Mouse (Mus musculus) hindbrain, embryonic 16.5 days (tissue): Measurements from ENCODE around the gene Slc6a19. TPM values are rescaled to one million over a fixed set of nuclear protein-coding genes. Genes with fewer than 3 reads are reported as not detected.
A peak's percentile ranks its signal among the peaks of the same experiment; 100 is the strongest.

Experiments
- ATAC-seq: fragments of 200-750 bp; cut with Nextera tagmentation; 2 replicates; pipeline ENCODE4 v1.8.0; 2017; ENCODE audit warnings: moderate TSS enrichment, moderate library complexity
- H3K27ac ChIP-seq: fragments of 300-500 bp; sonication (generic); 2 replicates; pipeline ENCODE4 v1.5.1; 2014; ENCODE audit warnings: low read depth, mild to moderate bottlenecking, control low read depth, low read length, moderate library complexity
- H3K27me3 ChIP-seq: fragments of 300-500 bp; sonication (generic); replicated peaks from 2 replicates; pipeline ENCODE4 v1.6.1; 2014; ENCODE audit warnings: low read length; ENCODE audit not compliant: control insufficient read depth, insufficient read depth
- H3K36me3 ChIP-seq: fragments of 300-500 bp; sonication (generic); 2 replicates; pipeline ENCODE4 v1.6.1; 2014; ENCODE audit warnings: mild to moderate bottlenecking, low read length, moderate library complexity, mixed read lengths; ENCODE audit not compliant: control insufficient read depth, insufficient read depth
- H3K4me1 ChIP-seq: fragments of 300-500 bp; sonication (generic); 2 replicates; pipeline ENCODE4 v1.6.1; 2014; ENCODE audit warnings: low read depth, low read length; ENCODE audit not compliant: control insufficient read depth, insufficient read depth
- H3K4me2 ChIP-seq: fragments of 300-500 bp; sonication (generic); 2 replicates; pipeline ENCODE4 v1.6.1; 2014; ENCODE audit warnings: mild to moderate bottlenecking, low read length, control low read depth, moderate library complexity
- H3K4me3 ChIP-seq: fragments of 300-500 bp; sonication (generic); 2 replicates; pipeline ENCODE4 v1.5.1; 2014; ENCODE audit warnings: mild to moderate bottlenecking, low read length, control low read depth, moderate library complexity
- H3K9ac ChIP-seq: fragments of 300-500 bp; sonication (generic); 2 replicates; pipeline ENCODE4 v1.6.1; 2014; ENCODE audit warnings: low read depth, mild to moderate bottlenecking, control low read depth, low read length, moderate library complexity
- H3K9me3 ChIP-seq: fragments of 300-500 bp; sonication (generic); 2 replicates; pipeline ENCODE4 v1.6.1; 2014; ENCODE audit warnings: mild to moderate bottlenecking, low read length, moderate library complexity; ENCODE audit not compliant: control insufficient read depth
- WGBS: fragments of 180-500 bp; shearing (Covaris S2); extraction: QIAGEN DNeasy Blood & Tissue Kit; methylation state at CpG from one replicate; pipeline ENCODE4 v1.1.7; 2014; 5-methylcytosine and 5-hydroxymethylcytosine counted together
- polyA plus RNA-seq: library from polyadenylated mRNA; unstranded; fragments of >200 nt; fragmentation: Nextera tagmentation; extraction: Ambion mirVana; gene quantifications from 2 replicates; pipeline ENCODE4 v1.2.1, GENCODE M21; 2015

The Slc6a19 gene
- polyA plus RNA-seq, 1 experiment from 2014 or later: 0.50 TPM

DNA sequence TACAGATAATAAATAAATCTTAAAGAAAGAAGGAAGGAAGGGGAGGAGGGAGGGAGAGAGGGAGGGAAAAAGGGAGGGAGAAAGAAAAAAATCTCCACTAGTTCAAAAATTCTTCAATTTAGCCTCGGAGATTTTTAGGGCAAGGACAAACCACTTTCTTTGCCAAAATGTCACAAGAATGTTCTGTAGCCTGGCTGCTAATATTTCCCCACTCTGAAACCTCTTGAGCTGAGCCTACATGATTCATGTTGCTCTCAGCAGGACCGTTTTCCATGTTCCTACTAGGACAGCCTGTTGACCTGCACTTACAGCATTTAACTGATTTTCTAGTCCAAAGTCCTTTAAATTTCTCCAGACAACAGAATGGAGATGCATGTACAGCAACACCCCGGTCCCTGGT is 49.7 kb downstream of the Slc6a19 start:
- Histone ChIP-seq H3K4me1 (no peaks in the 10 kb centered on the region), H3K27me3 (no peaks in the 10 kb centered on the region)
- no peak for ATAC-seq

DNA sequence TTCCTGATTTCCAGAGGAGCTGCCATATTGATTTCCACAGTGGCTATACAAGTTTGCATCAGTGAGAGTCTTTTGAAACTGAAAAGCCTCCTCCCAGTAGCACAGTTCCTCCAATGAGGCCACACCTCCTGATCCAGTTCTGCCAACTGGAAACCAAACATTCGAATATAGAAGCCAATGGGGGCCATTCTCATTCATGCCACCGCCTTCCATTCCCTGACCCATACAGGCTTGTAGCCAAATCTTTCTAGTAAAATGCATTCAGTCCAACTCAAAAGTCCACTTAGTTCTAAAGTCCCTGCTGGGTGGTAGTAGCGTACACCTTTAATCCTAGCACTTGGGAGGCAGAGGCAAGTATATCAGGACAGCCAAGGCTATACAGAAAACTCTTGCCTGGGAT is 51.4 kb downstream of the Slc6a19 start:
- Histone ChIP-seq H3K9ac (no peak overlapping the region), H3K27me3 (no peaks in the 10 kb centered on the region), H3K4me1 (no peaks in the 10 kb centered on the region), H3K4me3 (no peak overlapping the region), H3K4me2 (no peak overlapping the region), H3K27ac (no peak overlapping the region), H3K9me3 (peaks cover 3% of the 10 kb centered on the region; the same call in 1 of the 2 replicates), H3K36me3 (peaks cover 10% of the 10 kb centered on the region)
- WGBS: 75% methylated on average over 3 of the region's 3 CpGs
- no peak for ATAC-seq

More for the DNA sequence above, 49.7 kb downstream of the Slc6a19 start:
- no peak overlapping the region for H3K9ac ChIP-seq
- no peak overlapping the region for H3K27ac ChIP-seq
- WGBS: 82% methylated on average over 3 of the region's 3 CpGs
- no peak overlapping the region for H3K4me3 ChIP-seq
- no peak overlapping the region for H3K4me2 ChIP-seq
- peaks cover 3% of the 10 kb centered on the region; the same call in 1 of the 2 replicates for H3K9me3 ChIP-seq
- peaks cover 4% of the 10 kb centered on the region; the same call in 1 of the 2 replicates for H3K36me3 ChIP-seq

DNA sequence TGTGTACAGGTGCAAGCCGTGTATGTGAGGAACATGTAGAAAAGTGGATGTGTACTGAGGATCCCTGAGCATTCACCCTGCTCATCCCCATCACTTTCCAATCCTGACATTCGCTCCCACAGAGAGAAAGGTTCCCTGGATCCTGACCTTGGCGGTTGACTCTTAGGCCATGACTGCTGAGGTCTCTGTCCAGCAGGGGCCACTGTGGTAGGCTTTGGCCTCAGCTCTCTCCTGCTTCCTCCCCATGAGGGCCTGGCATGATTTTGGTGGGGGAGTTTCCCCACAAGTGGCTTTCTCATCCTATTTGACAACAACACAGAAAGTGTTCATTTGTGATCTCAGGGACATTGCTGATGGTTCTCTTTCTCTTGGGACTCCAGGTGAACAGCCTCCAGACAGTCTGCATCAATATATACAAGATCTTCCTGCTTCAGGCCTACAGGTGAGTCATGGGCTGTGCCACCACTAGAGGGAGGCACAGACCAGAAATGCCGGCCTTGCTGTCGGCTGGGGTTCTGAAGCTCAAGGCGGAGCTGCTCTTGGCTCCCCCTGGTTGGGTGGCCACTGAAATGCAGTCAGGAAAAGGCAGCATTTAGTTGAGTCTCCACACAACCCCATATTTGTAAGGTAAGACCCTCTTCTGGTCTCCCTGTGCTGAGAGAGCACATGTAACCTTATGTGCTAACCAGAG is 58.1 kb downstream of the Slc6a19 start:
- Histone ChIP-seq H3K9me3 (peaks cover 3% of the 10 kb centered on the region; the same call in 1 of the 2 replicates), H3K27me3 (no peaks in the 10 kb centered on the region), H3K4me2 (no peak overlapping the region), H3K27ac (no peak overlapping the region), H3K4me1 (no peaks in the 10 kb centered on the region), H3K4me3 (no peak overlapping the region), H3K36me3 (peaks cover 11% of the 10 kb centered on the region), H3K9ac (no peak overlapping the region)
- ATAC-seq: peak; percentile 88
- whole genome bisulfite sequencing: 34% methylated on average over 6 of the region's 6 CpGs

DNA sequence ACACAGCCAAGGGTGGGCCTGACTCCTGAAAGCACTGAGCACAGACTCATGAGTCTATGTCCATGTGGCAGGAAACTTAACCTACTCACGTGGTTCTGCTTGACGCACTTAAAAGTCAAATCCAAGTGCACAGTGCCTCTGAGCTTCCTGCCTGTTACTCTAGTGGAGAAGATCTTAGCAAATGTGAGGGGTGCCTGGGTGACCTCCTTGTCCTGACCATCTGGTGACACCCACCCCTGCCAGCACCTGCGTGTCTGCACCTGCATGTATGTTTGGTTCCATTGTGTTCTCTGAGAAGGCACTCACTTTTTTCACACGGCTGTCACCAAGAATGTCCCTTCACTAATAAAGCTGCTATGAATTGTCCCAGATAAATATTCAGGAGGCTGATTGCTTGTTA is 63.4 kb downstream of the Slc6a19 start:
- no peaks in the 10 kb centered on the region for H3K9me3 ChIP-seq
- H3K4me3 ChIP-seq: no peak overlapping the region
- no peaks in the 10 kb centered on the region for H3K36me3 ChIP-seq
- no peak for ATAC-seq
- no peak overlapping the region for H3K27ac ChIP-seq
- no peak overlapping the region for H3K4me2 ChIP-seq
- WGBS: 92% methylated on average over 4 of the region's 4 CpGs
- H3K27me3 ChIP-seq: no peaks in the 10 kb centered on the region
- no peak overlapping the region for H3K9ac ChIP-seq
- no peaks in the 10 kb centered on the region for H3K4me1 ChIP-seq

DNA sequence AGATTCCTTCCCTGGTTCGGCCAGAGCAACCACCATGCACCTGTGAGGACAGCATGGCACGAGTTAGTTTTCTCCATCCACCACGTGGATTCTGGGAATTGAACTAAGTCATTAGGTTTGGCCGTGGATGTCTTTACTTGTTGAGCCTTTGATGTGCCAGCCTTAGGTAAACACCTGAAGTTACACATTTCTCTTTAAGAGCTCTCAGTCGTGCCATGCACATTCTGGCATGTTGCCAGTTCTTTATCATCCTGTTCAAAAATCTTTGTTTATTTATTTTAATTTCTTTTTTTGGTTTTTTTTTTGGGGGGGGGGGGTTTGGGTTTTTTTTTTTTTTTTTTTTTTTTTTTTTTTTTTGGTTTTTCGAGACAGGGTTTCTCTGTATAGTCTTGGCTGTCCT is 66.8 kb downstream of the Slc6a19 start:
- WGBS: 83% methylated on average over 5 of the region's 6 CpGs
- Histone ChIP-seq H3K27me3 (no peaks in the 10 kb centered on the region), H3K36me3 (peaks cover 6% of the 10 kb centered on the region; the same call in 1 of the 2 replicates), H3K4me2 (no peak overlapping the region), H3K4me3 (no peak overlapping the region), H3K9ac (no peak overlapping the region), H3K4me1 (no peaks in the 10 kb centered on the region), H3K9me3 (no peaks in the 10 kb centered on the region), H3K27ac (no peak overlapping the region)
- no peak for ATAC-seq

DNA sequence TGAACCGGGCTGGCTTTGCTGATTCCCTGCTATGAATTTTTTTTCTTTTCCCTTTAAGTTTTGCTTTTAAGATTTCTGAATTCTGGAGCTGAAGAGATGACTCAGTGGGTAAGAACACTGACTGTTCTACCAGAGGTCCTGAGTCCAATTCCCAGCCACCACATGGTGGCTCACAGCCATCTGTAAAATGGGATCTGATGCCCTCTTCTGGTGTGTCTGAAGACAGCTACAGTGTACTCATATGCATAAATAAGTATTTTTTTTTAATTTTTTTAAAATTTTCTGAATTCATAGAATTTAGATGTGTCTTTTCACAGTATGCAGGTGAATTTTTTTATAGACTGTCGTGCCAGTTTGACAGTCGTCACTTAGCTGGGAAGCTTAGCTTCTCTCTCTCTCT is 72.8 kb downstream of the Slc6a19 start:
- no peak overlapping the region for H3K27ac ChIP-seq
- H3K4me2 ChIP-seq: no peak overlapping the region
- no peaks in the 10 kb centered on the region for H3K9me3 ChIP-seq
- WGBS: 89% methylated on average over 3 of the region's 3 CpGs
- H3K4me1 ChIP-seq: peaks cover 26% of the 10 kb centered on the region
- no peak overlapping the region for H3K9ac ChIP-seq
- H3K27me3 ChIP-seq: no peaks in the 10 kb centered on the region
- peaks cover 6% of the 10 kb centered on the region for H3K36me3 ChIP-seq
- H3K4me3 ChIP-seq: no peak overlapping the region
- ATAC-seq: no peak

Other genes starting within 250 kb of the Slc6a19 start
- gene Lpcat1, start 237.7 kb downstream of the Slc6a19 start, polyA plus RNA-seq: 71.6 and 72.9 TPM in 2 replicates
- gene Slc6a3, start 168.1 kb downstream of the Slc6a19 start, polyA plus RNA-seq: 0.49 and 0.56 TPM in 2 replicates
- gene Clptm1l, start 100.9 kb downstream of the Slc6a19 start, polyA plus RNA-seq: 133 and 138 TPM in 2 replicates
- 5.6 and 6.1 TPM in 2 replicates for gene Tert, start 78.0 kb downstream of the Slc6a19 start, polyA plus RNA-seq
- not detected in 2 replicates for gene Slc6a18, start 26.8 kb downstream of the Slc6a19 start, polyA plus RNA-seq
- gene Slc12a7, start 28.2 kb upstream of the Slc6a19 start, polyA plus RNA-seq: 7.7 and 10.2 TPM in 2 replicates
- gene Nkd2, start 142.8 kb upstream of the Slc6a19 start, polyA plus RNA-seq: 16.9 and 18.2 TPM in 2 replicates
- 11.5 and 12.2 TPM in 2 replicates for gene Trip13, start 232.9 kb upstream of the Slc6a19 start, polyA plus RNA-seq
- 78.4 and 86.8 TPM in 2 replicates for gene Brd9, start 232.9 kb upstream of the Slc6a19 start, polyA plus RNA-seq